Mouse (Mus musculus) megakaryocyte, embryonic 14.5 days (primary cell): Measurements from ENCODE around the gene Bmi1. TPM values are rescaled to one million over a fixed set of nuclear protein-coding genes. Genes with fewer than 3 reads are reported as not detected.

Source experiments
- H3K27me3 ChIP-seq: replicated peaks from 2 replicates; pipeline ENCODE3; 2012; ENCODE audit warnings: inconsistent platforms
- H3K36me3 ChIP-seq: replicated peaks from 2 replicates; pipeline ENCODE3; 2012; ENCODE audit warnings: low read length, inconsistent platforms, mixed read lengths
- H3K4me1 ChIP-seq: 2 replicates; pipeline ENCODE4 v1.6.1; 2012; ENCODE audit warnings: inconsistent platforms
- H3K4me3 ChIP-seq: replicated peaks from 2 replicates; pipeline ENCODE3; 2012; ENCODE audit warnings: moderate library complexity, mild to moderate bottlenecking, inconsistent platforms
- H3K9me3 ChIP-seq: 2 replicates; pipeline ENCODE4 v1.6.1; 2012; ENCODE audit warnings: inconsistent platforms
- FLI1 ChIP-seq: IDR thresholded peaks from 2 replicates; pipeline ENCODE4 v1.6.1; 2012; ENCODE audit warnings: low read length, inconsistent platforms, mixed read lengths
- GATA1 ChIP-seq: IDR thresholded peaks from 3 replicates; pipeline ENCODE4 v1.6.1; 2012; ENCODE audit warnings: mixed read lengths, low read length, inconsistent platforms, borderline replicate concordance
- polyA plus RNA-seq: library from polyadenylated mRNA; stranded (reverse); fragments of >175 nt; gene quantifications from 2 replicates; pipeline ENCODE4 v1.2.3, GENCODE M21; 2012; ENCODE audit warnings: low replicate concordance; ENCODE audit not compliant: insufficient read depth

The Bmi1 gene
- polyA plus RNA-seq, 1 experiment, result 5.1 TPM

DNA sequence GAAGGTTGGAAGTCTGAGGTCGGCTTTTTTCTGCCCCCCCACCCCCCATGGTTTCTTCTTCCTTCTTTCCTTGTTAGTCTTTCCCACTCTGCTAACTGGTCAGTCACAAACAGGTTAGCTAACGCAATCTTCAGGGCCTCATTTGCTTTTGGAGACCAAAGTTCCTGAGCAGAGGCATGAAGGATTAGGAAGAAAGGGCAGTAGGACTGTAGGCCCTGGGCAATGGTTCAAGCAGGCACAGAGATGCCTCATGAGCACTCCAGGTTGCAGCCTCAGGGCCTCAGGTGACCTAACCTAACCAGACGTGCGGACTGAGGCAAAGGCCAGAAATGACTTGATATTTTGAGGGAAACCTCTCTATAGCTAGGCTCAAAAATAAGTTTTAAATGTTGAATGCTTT, 41.7 kb downstream of the Bmi1 start:
- Histone ChIP-seq H3K4me1 (no peaks in the 10 kb centered on the region), H3K36me3 (no peaks in the 10 kb centered on the region), H3K4me3 (no peak overlapping the region), H3K27me3 (peaks cover 5% of the 10 kb centered on the region), H3K9me3 (no peaks in the 10 kb centered on the region)
- no peak for TF ChIP-seq GATA1
- TF ChIP-seq FLI1, result no peak

- H3K4me1 ChIP-seq, result no peaks in the 10 kb centered on the region
- H3K9me3 ChIP-seq, result no peaks in the 10 kb centered on the region
- H3K4me3 ChIP-seq, result no peak overlapping the region
- TF ChIP-seq FLI1 (no peak), GATA1 (no peak)
- no peaks in the 10 kb centered on the region for H3K27me3 ChIP-seq
- no peaks in the 10 kb centered on the region for H3K36me3 ChIP-seq
Observed at GRCm38 (mm10) chr2:18722208-18722830, 45.5 kb downstream of the Bmi1 start.

DNA sequence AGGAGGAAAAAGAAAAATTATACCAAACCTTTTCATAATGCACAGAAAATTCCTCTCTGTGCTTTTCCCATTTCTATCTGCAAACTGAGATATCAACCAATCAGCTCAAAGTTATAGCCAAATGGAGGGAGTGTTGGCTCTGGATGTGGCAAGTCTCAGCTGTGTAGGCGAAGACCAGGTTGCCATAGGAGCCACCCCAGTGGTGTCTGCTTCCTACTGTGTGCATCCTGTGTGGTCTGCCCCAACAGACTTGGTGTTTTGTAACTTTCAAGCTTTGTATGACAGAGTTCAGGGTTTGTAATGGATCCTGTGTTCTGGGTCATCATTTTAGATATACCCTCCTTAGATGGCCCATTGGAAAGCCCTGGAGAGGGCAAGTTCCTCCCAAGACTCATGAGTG, 47.6 kb downstream of the Bmi1 start:
- Histone ChIP-seq H3K36me3 (no peaks in the 10 kb centered on the region), H3K27me3 (peaks cover 2% of the 10 kb centered on the region), H3K4me3 (no peak overlapping the region), H3K4me1 (no peaks in the 10 kb centered on the region), H3K9me3 (no peaks in the 10 kb centered on the region)
- no peak for TF ChIP-seq FLI1
- TF ChIP-seq GATA1, result no peak

DNA sequence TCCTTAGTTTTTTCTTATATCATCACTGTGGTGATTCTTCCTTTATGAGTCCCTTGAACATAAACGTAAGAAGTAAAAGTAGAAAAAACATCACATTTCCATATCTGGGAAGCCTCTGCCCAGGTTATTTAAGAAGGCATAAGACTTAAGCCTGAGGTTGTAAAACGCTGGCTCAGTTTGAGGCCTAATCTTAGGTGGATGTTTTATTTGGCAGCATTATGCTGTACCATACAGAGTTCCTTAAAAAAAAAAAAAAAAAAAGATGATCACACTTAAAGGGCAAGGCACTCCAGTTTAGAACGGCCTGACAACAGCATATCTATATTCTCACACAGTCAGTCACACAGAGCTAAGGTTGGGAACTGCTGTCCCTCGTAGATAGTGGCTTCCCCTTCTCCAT, 49.1 kb downstream of the Bmi1 start:
- TF ChIP-seq FLI1 (no peak), GATA1 (no peak)
- Histone ChIP-seq H3K9me3 (no peaks in the 10 kb centered on the region), H3K4me1 (no peaks in the 10 kb centered on the region), H3K36me3 (no peaks in the 10 kb centered on the region), H3K4me3 (no peak overlapping the region), H3K27me3 (peaks cover 4% of the 10 kb centered on the region)

GRCm38 (mm10) chr2:18731718-18732117, 54.9 kb downstream of the Bmi1 start:
- no peaks in the 10 kb centered on the region for H3K9me3 ChIP-seq
- no peak overlapping the region for H3K4me3 ChIP-seq
- no peaks in the 10 kb centered on the region for H3K36me3 ChIP-seq
- H3K27me3 ChIP-seq, result peaks cover 11% of the 10 kb centered on the region
- H3K4me1 ChIP-seq, result peaks cover 10% of the 10 kb centered on the region
- TF ChIP-seq GATA1 (no peak), FLI1 (no peak)

DNA sequence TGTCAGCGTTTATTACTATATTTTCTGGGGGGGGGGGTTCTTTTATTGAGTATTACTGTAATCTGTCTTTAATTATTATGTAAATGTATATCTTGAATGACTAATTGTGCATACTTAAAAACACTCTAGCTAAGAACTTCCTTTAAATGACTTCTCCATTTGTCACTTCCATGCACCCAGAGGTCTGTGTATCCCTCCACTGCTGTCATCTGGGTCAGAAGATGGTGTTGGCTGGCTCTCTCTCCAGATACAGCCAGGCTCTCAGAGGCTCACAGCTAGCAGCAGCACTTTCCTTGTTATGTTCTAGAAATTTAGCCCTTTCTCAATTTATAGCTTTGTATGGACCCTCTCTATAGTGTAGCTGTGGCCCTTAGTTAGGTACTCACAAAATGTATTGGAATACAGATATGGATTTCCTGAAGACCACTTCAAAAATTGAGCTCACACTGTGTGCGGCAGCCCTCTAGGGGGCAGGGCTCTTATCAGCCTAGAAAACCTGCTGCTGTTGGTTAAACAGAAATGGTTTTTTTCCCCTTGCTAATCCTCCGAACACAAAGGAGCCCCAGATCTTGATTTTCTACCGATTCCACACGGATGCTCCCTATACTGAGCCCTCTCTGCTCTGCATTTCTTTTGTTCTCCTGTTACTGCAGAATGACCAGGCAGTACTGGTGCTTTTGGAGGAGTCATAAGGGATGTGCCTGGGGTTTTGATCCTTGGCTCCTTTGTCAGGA, 57.7 kb downstream of the Bmi1 start:
- Histone ChIP-seq H3K4me3 (no peak overlapping the region), H3K4me1 (peaks cover 10% of the 10 kb centered on the region), H3K27me3 (peaks cover 11% of the 10 kb centered on the region), H3K9me3 (no peaks in the 10 kb centered on the region), H3K36me3 (no peaks in the 10 kb centered on the region)
- no peak for TF ChIP-seq GATA1
- TF ChIP-seq FLI1, result no peak

Other genes starting within 250 kb of the Bmi1 start
- gene Commd3, start 4.6 kb upstream of the Bmi1 start, polyA plus RNA-seq, result 48.7 and 223 TPM in 2 replicates
- not detected in 2 replicates for gene Spag6, start 17.0 kb downstream of the Bmi1 start, polyA plus RNA-seq